ENCODE assay signal across 8 mouse cellular contexts in genomic region chr4:133378236-133379045, GRCm38 (mm10). TPM values are rescaled to one million over a fixed set of nuclear protein-coding genes. Genes with fewer than 3 reads are reported as not detected.
DNase-seq lines count a peak whose midpoint lies in the region; ATAC-seq lines count a peak whose summit lies in the region.

No protein-coding gene starts in this region.

- H3K27ac ChIP-seq in heart, embryonic 15.5 days, result peak overlapping the region; percentile 69

- peak; percentile 84 to 89 for DNase-seq in adrenal gland, adult (ENCODE audit: inconsistent age in 2 of 2, low spot score in 1 of 2)
- DNase-seq in embryo, embryonic 11.5 days (ENCODE audit: low read depth, low spot score), result peak; percentile 17
- peak; percentile 42 to 49 for DNase-seq in thymus, adult 18-20 months
- DNase-seq in kidney, postnatal 25 days, result no peak

- peaks cover 67% of the 10 kb centered on the region for H3K36me3 ChIP-seq in megakaryocyte, embryonic 14.5 days (replicated peaks; ENCODE audit: low read length)
- H3K36me3 ChIP-seq in heart, embryonic 15.5 days, result no peaks in the 10 kb centered on the region

- peak overlapping the region; percentile 33 for H3K4me2 ChIP-seq in heart, embryonic 15.5 days

- H3K27me3 ChIP-seq in megakaryocyte, embryonic 14.5 days (replicated peaks), result no peaks in the 10 kb centered on the region
- H3K27me3 ChIP-seq in heart, embryonic 15.5 days, result no peaks in the 10 kb centered on the region

- peaks cover 82% of the 10 kb centered on the region for H3K4me1 ChIP-seq in megakaryocyte, embryonic 14.5 days
- H3K4me1 ChIP-seq in heart, embryonic 15.5 days (replicated peaks), result peaks cover 52% of the 10 kb centered on the region

- H3K9me3 ChIP-seq in megakaryocyte, embryonic 14.5 days, result no peaks in the 10 kb centered on the region
- no peaks in the 10 kb centered on the region for H3K9me3 ChIP-seq in heart, embryonic 15.5 days (replicated peaks)

- peak overlapping the region; percentile 80 for H3K4me3 ChIP-seq in megakaryocyte, embryonic 14.5 days (replicated peaks)
- no peak overlapping the region for H3K4me3 ChIP-seq in heart, embryonic 15.5 days

- H3K9ac ChIP-seq in heart, embryonic 15.5 days, result peak overlapping the region; percentile 32; the same call in 1 of the 2 replicates

- ATAC-seq in megakaryocyte, adult 5-6 weeks (ENCODE audit: poor library complexity, severe bottlenecking), result no peak
- ATAC-seq in heart, embryonic 15.5 days (replicated peaks; ENCODE audit: insufficient number of reproducible peaks, insufficient read depth, low FRiP score, low read depth), result peak; percentile 75
- peak; percentile 62 for ATAC-seq in megakaryocyte progenitor cell, adult 5-6 weeks (replicated peaks; ENCODE audit: poor library complexity)

- WGBS in heart, embryonic 15.5 days, result 12% methylated on average over 13 of the region's 13 CpGs

RNA-seq across cellular contexts. Expression of gene Slc9a1, which starts 8.9 kb away (rescaled TPM):
- polyA plus RNA-seq in megakaryocyte, embryonic 14.5 days (2012; ENCODE audit: insufficient read depth, low replicate concordance), result 50.9 and 56.9 TPM in 2 replicates
- total RNA-seq in megakaryocyte, adult 5-6 weeks (2015), result 20.3 and 23.1 TPM in 2 replicates
- total RNA-seq in megakaryocyte, adult 5-6 weeks (2017), result 11.0 and 11.6 TPM in 2 replicates
- polyA plus RNA-seq in heart, embryonic 15.5 days (2015; fragmentation: Nextera tagmentation; extraction: Ambion mirVana), result 6.6 and 8.2 TPM in 2 replicates
- 15.1 and 16.1 TPM in 2 replicates for total RNA-seq in megakaryocyte progenitor cell, adult 5-6 weeks (2015)
- 6.3 and 7.3 TPM in 2 replicates for total RNA-seq in megakaryocyte progenitor cell, adult 5-6 weeks (2017)

RNA-seq across cellular contexts. Expression of gene Wdtc1, which starts 25.2 kb away (rescaled TPM):
- 85.7 and 118 TPM in 2 replicates for polyA plus RNA-seq in megakaryocyte, embryonic 14.5 days (2012; ENCODE audit: insufficient read depth, low replicate concordance)
- 16.5 and 18.5 TPM in 2 replicates for total RNA-seq in megakaryocyte, adult 5-6 weeks (2015)
- total RNA-seq in megakaryocyte, adult 5-6 weeks (2017), result 11.6 and 14.1 TPM in 2 replicates
- 11.4 and 14.3 TPM in 2 replicates for polyA plus RNA-seq in heart, embryonic 15.5 days (2015; fragmentation: Nextera tagmentation; extraction: Ambion mirVana)
- total RNA-seq in megakaryocyte progenitor cell, adult 5-6 weeks (2015), result 10.3 and 10.6 TPM in 2 replicates
- 7.6 and 8.7 TPM in 2 replicates for total RNA-seq in megakaryocyte progenitor cell, adult 5-6 weeks (2017)

Comparison
In these comparisons a context has a peak if more than half of its experiments do, and no peak if none do; other contexts are left out.
1. DNase-seq: peak in adrenal gland, adult (2 of 2), embryo, embryonic 11.5 days (single experiment) and thymus, adult 18-20 months (2 of 2); none in kidney, postnatal 25 days (0 of 2).